Mouse (Mus musculus) effector memory CD4-positive, alpha-beta T cell, adult 7 months (primary cell): ENCODE measurements around the gene Ssh3. TPM values are rescaled to one million over a fixed set of nuclear protein-coding genes. Genes with fewer than 3 reads are reported as not detected.

ENCODE experiments used
- polyA plus RNA-seq: library from polyadenylated mRNA; unstranded; fragments of 100-300 nt; shearing (Covaris generic); gene quantifications from one replicate; pipeline ENCODE4 v1.2.1, GENCODE M21; 2017

Ssh3 gene
- polyA plus RNA-seq: 0.32 TPM

GRCm38 (mm10) chr19:4268566-4269361, at the start of gene Ssh3:
TSS of gene Ssh3 (minus strand) at chr19:4269180.

GRCm38 (mm10) chr19:4306190-4306577, 37.2 kb upstream of the Ssh3 start, which contains the start of gene Grk2:
TSS of gene Grk2 (minus strand) at chr19:4306222.

GRCm38 (mm10) chr19:4282898-4283553, 14.0 kb upstream of the Ssh3 start, which contains the start of gene Ankrd13d:
TSS of gene Ankrd13d (minus strand) at chr19:4283137.

GRCm38 (mm10) chr19:4231253-4232185, 37.5 kb downstream of the Ssh3 start, which contains the start of gene Pold4:
TSS of gene Pold4 (plus strand) at chr19:4231899.

GRCm38 (mm10) chr19:4214071-4214770, 54.8 kb downstream of the Ssh3 start, which contains the start of the genes Clcf1 and AC109138.7:
TSS of gene Clcf1 (plus strand) at chr19:4214238.
TSS of gene AC109138.7 (plus strand) at chr19:4214357.

Other genes starting within 250 kb of the Ssh3 start
- 392 TPM for gene Gstp1, start 231.2 kb downstream of the Ssh3 start, polyA plus RNA-seq
- gene Gstp2, start 223.2 kb downstream of the Ssh3 start, polyA plus RNA-seq: not detected
- gene Gstp3, start 209.6 kb downstream of the Ssh3 start, polyA plus RNA-seq: 42.6 TPM
- gene Cabp2, start 187.6 kb downstream of the Ssh3 start, polyA plus RNA-seq: not detected
- gene Cdk2ap2, start 172.0 kb downstream of the Ssh3 start, polyA plus RNA-seq: 550 TPM
- 224 TPM for gene Pitpnm1, start 169.2 kb downstream of the Ssh3 start, polyA plus RNA-seq
- 157 TPM for gene Aip, start 143.3 kb downstream of the Ssh3 start, polyA plus RNA-seq
- not detected for gene Gpr152, start 129.4 kb downstream of the Ssh3 start, polyA plus RNA-seq
- gene Cabp4, start 125.1 kb downstream of the Ssh3 start, polyA plus RNA-seq: not detected
- gene Coro1b, start 120.6 kb downstream of the Ssh3 start, polyA plus RNA-seq: 214 TPM
- gene Ptprcap, start 115.6 kb downstream of the Ssh3 start, polyA plus RNA-seq: 375 TPM
- gene Rps6kb2, start 105.8 kb downstream of the Ssh3 start, polyA plus RNA-seq: 57.9 TPM
- gene Carns1, start 93.7 kb downstream of the Ssh3 start, polyA plus RNA-seq: 13.1 TPM
- 416 TPM for gene Tbc1d10c, start 77.9 kb downstream of the Ssh3 start, polyA plus RNA-seq
- gene Ppp1ca, start 77.1 kb downstream of the Ssh3 start, polyA plus RNA-seq: 774 TPM
- gene Rad9a, start 67.5 kb downstream of the Ssh3 start, polyA plus RNA-seq: 28.5 TPM
- gene Clcf1, start 54.9 kb downstream of the Ssh3 start, polyA plus RNA-seq: 40.7 TPM
- gene AC109138.7, start 54.8 kb downstream of the Ssh3 start, polyA plus RNA-seq: not detected
- 59.6 TPM for gene Pold4, start 37.3 kb downstream of the Ssh3 start, polyA plus RNA-seq
- gene Ankrd13d, start 14.0 kb upstream of the Ssh3 start, polyA plus RNA-seq: 7.9 TPM
- gene Grk2, start 37.0 kb upstream of the Ssh3 start, polyA plus RNA-seq: 205 TPM
- gene Kdm2a, start 129.1 kb upstream of the Ssh3 start, polyA plus RNA-seq: 59.0 TPM
- gene Rhod, start 170.3 kb upstream of the Ssh3 start, polyA plus RNA-seq: 6.9 TPM
- 0.51 TPM for gene Syt12, start 208.3 kb upstream of the Ssh3 start, polyA plus RNA-seq
- gene 2010003K11Rik, start 229.4 kb upstream of the Ssh3 start, polyA plus RNA-seq: not detected
- 3.2 TPM for gene Pcx, start 241.3 kb upstream of the Ssh3 start, polyA plus RNA-seq